Mouse (Mus musculus): ENCODE results near the gene Abca8b. TPM values are rescaled to one million over a fixed set of nuclear protein-coding genes. Genes with fewer than 3 reads are reported as not detected.

Gene Abca8b
- 0.32 and 0.73 TPM in 2 replicates for polyA plus RNA-seq (2014; fragmentation: Nextera tagmentation; extraction: Ambion mirVana)

GRCm38 (mm10) chr11:109995624-109996023 is at the start of gene Abca8b:
TSS of gene Abca8b (minus strand) at chr11:109995845.
- under 1% methylated on average over 15 of the region's 15 CpGs for WGBS
- H3K4me2 ChIP-seq (ENCODE audit: low read depth), result peak within 1 kb of the TSS; percentile 38
- no peak within 1 kb of the TSS for H3K27ac ChIP-seq (ENCODE audit: low read depth, low read length)
- DNase-seq (ENCODE audit: low spot score) (peak; percentile 78), ATAC-seq (ENCODE audit: insufficient read depth, low FRiP score, low TSS enrichment) (peak; percentile 96)
- peak within 1 kb of the TSS; percentile 9; the same call in 1 of the 2 replicates for H3K9ac ChIP-seq (ENCODE audit: low read length)
- H3K4me3 ChIP-seq (ENCODE audit: low read depth, low read length), result peak within 1 kb of the TSS; percentile 17
- H3K9me3 ChIP-seq (ENCODE audit: control insufficient read depth, low read length), result no peaks in the 10 kb centered on the region
- no peaks in the 10 kb centered on the region for H3K36me3 ChIP-seq (ENCODE audit: control insufficient read depth, insufficient read depth, low read length)
- no peaks in the 10 kb centered on the region for H3K4me1 ChIP-seq (ENCODE audit: control insufficient read depth, insufficient read depth, low read length)
- no peaks in the 10 kb centered on the region for H3K27me3 ChIP-seq (ENCODE audit: control insufficient read depth, insufficient read depth, low read length)

DNA sequence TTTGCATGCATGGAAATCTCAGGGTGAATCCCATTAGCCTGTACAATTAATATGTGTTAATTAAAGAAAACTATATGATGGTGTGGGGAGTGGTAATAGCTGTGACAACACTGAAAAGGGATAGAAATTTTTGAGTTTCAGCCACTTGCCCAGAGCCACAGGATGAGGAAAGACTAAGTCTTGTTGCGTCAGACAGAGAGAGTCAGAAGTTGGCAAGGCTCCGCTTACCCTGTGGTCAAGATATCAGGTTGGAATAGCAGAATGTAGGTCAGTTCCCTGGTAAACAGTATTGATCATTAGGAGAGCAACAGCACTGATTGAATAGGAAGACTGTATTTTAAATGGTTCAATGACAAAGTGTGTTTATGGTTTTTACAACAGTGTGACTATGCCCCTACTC is 42.1 kb upstream of the Abca8b start:
- no peak for DNase-seq (ENCODE audit: low spot score)
- Histone ChIP-seq H3K36me3 (ENCODE audit: control insufficient read depth, insufficient read depth, low read length) (no peaks in the 10 kb centered on the region), H3K9me3 (ENCODE audit: control insufficient read depth, low read length) (no peaks in the 10 kb centered on the region), H3K4me3 (ENCODE audit: low read depth, low read length) (no peak overlapping the region), H3K9ac (ENCODE audit: low read length) (no peak overlapping the region), H3K27ac (ENCODE audit: low read depth, low read length) (no peak overlapping the region), H3K4me1 (ENCODE audit: control insufficient read depth, insufficient read depth, low read length) (no peaks in the 10 kb centered on the region), H3K4me2 (ENCODE audit: low read depth) (no peak overlapping the region), H3K27me3 (ENCODE audit: control insufficient read depth, insufficient read depth, low read length) (no peaks in the 10 kb centered on the region)
- 97% methylated on average over 2 of the region's 2 CpGs for WGBS
- no peak for ATAC-seq (ENCODE audit: insufficient read depth, low FRiP score, low TSS enrichment)

- DNase-seq (ENCODE audit: low spot score), result no peak
- Histone ChIP-seq H3K4me2 (ENCODE audit: low read depth) (no peak overlapping the region), H3K4me3 (ENCODE audit: low read depth, low read length) (no peak overlapping the region), H3K27me3 (ENCODE audit: control insufficient read depth, insufficient read depth, low read length) (no peaks in the 10 kb centered on the region), H3K36me3 (ENCODE audit: control insufficient read depth, insufficient read depth, low read length) (no peaks in the 10 kb centered on the region), H3K27ac (ENCODE audit: low read depth, low read length) (no peak overlapping the region), H3K9me3 (ENCODE audit: control insufficient read depth, low read length) (no peaks in the 10 kb centered on the region), H3K9ac (ENCODE audit: low read length) (no peak overlapping the region), H3K4me1 (ENCODE audit: control insufficient read depth, insufficient read depth, low read length) (no peaks in the 10 kb centered on the region)
- WGBS, result 59% methylated on average over 7 of the region's 7 CpGs
- no peak for ATAC-seq (ENCODE audit: insufficient read depth, low FRiP score, low TSS enrichment)
Measured at GRCm38 (mm10) chr11:110028913-110029695, 33.5 kb upstream of the Abca8b start.

DNA sequence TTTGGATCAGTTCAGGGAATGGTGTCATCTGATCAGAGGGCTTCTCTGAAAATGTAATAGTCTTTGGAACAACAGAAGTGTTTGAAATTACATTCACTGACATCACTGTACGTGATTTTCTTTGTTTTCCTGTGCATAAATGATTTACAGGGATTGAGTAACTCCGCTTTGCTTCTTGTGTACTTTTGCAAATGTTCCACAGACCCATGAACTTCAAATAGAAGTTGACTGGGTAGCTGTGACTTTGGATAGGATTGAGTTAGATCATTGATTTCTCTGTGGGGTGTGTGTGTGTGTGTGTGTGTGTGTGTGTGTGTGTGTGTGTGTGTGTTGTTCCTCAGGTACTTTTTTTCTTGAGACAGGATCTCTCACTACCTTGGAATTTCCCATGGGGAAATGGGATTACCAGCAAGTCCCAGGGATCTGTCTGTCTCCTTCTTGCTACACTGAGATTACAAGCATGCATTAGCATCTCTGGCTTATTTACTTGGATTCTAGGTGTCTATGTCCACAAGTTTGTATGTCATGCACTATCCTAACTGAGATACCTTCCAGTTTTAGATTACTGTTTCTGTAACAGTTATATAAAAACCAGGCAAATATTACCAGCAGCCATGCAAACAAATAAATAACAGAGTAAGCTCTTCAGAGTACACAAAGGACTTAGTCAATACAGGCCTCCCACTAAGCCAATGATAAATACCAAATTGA is 15.3 kb upstream of the Abca8b start:
- no peak overlapping the region for H3K9ac ChIP-seq (ENCODE audit: low read length)
- H3K4me1 ChIP-seq (ENCODE audit: control insufficient read depth, insufficient read depth, low read length), result no peaks in the 10 kb centered on the region
- H3K27ac ChIP-seq (ENCODE audit: low read depth, low read length), result no peak overlapping the region
- no peak overlapping the region for H3K4me3 ChIP-seq (ENCODE audit: low read depth, low read length)
- DNase-seq (ENCODE audit: low spot score), result no peak
- 88% methylated on average over 2 of the region's 2 CpGs for WGBS
- H3K27me3 ChIP-seq (ENCODE audit: control insufficient read depth, insufficient read depth, low read length), result no peaks in the 10 kb centered on the region
- ATAC-seq (ENCODE audit: insufficient read depth, low FRiP score, low TSS enrichment), result no peak
- H3K9me3 ChIP-seq (ENCODE audit: control insufficient read depth, low read length), result no peaks in the 10 kb centered on the region
- no peaks in the 10 kb centered on the region for H3K36me3 ChIP-seq (ENCODE audit: control insufficient read depth, insufficient read depth, low read length)
- H3K4me2 ChIP-seq (ENCODE audit: low read depth), result no peak overlapping the region

- DNase-seq (ENCODE audit: low spot score) (no peak), ATAC-seq (ENCODE audit: insufficient read depth, low FRiP score, low TSS enrichment) (0 out of 2 replicates have a peak, but pooled peaks have one; percentile 36)
- 5% methylated on average over 3 of the region's 3 CpGs for whole genome bisulfite sequencing
- Histone ChIP-seq H3K4me2 (ENCODE audit: low read depth) (peak overlapping the region; percentile 38), H3K36me3 (ENCODE audit: control insufficient read depth, insufficient read depth, low read length) (no peaks in the 10 kb centered on the region), H3K9ac (ENCODE audit: low read length) (no peak overlapping the region), H3K9me3 (ENCODE audit: control insufficient read depth, low read length) (no peaks in the 10 kb centered on the region), H3K4me3 (ENCODE audit: low read depth, low read length) (no peak overlapping the region), H3K27ac (ENCODE audit: low read depth, low read length) (no peak overlapping the region), H3K4me1 (ENCODE audit: control insufficient read depth, insufficient read depth, low read length) (no peaks in the 10 kb centered on the region), H3K27me3 (ENCODE audit: control insufficient read depth, insufficient read depth, low read length) (no peaks in the 10 kb centered on the region)
Measured at GRCm38 (mm10) chr11:109995013-109995412, 632 bp downstream of the Abca8b start.

DNA sequence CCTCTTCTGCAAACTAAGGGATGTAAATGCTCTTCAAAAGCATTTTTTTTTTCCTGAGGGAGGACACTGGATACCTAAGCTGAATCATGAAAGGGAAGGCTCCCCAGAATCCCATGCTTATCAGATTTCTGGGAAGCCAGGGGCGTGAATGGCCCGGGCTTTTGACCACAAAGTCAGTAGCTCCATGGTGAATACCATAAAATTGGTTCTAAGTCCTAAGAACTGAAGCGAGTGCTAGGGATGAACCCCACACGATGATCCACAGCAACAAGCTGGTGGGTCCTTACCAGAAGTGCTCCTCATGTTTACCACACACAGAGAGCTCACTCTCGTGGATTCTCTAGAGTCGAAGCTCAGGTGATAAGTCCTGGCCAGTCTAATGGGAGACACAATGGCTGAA is 1.6 kb downstream of the Abca8b start:
- no peak for DNase-seq (ENCODE audit: low spot score)
- no peaks in the 10 kb centered on the region for H3K4me1 ChIP-seq (ENCODE audit: control insufficient read depth, insufficient read depth, low read length)
- no peak overlapping the region for H3K9ac ChIP-seq (ENCODE audit: low read length)
- no peaks in the 10 kb centered on the region for H3K36me3 ChIP-seq (ENCODE audit: control insufficient read depth, insufficient read depth, low read length)
- H3K27ac ChIP-seq (ENCODE audit: low read depth, low read length), result no peak overlapping the region
- 47% methylated on average over 6 of the region's 6 CpGs for WGBS
- no peak overlapping the region for H3K4me3 ChIP-seq (ENCODE audit: low read depth, low read length)
- H3K9me3 ChIP-seq (ENCODE audit: control insufficient read depth, low read length), result no peaks in the 10 kb centered on the region
- no peak for ATAC-seq (ENCODE audit: insufficient read depth, low FRiP score, low TSS enrichment)
- H3K27me3 ChIP-seq (ENCODE audit: control insufficient read depth, insufficient read depth, low read length), result no peaks in the 10 kb centered on the region
- no peak overlapping the region for H3K4me2 ChIP-seq (ENCODE audit: low read depth)

DNA sequence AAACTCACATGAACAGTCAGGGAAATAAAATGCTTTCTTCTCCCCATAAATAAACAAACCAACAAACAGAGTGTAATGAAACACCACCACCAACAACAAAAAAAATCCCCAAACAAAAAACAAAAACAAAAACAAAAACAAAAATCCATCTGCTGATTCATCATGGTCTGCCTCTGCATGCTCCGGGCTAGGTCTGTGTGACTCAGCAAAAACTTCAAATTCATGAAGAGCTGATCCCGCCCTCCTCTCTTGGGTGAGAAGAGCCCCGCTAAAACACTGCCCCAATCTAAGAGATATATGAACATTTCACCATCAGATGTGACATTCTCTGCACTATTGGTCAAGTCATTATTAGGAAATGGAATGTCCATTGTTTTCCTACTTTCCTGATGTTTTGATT is 4.4 kb downstream of the Abca8b start:
- DNase-seq (ENCODE audit: low spot score) (no peak), ATAC-seq (ENCODE audit: insufficient read depth, low FRiP score, low TSS enrichment) (no peak)
- Histone ChIP-seq H3K9ac (ENCODE audit: low read length) (no peak overlapping the region), H3K27ac (ENCODE audit: low read depth, low read length) (no peak overlapping the region), H3K4me2 (ENCODE audit: low read depth) (no peak overlapping the region), H3K36me3 (ENCODE audit: control insufficient read depth, insufficient read depth, low read length) (no peaks in the 10 kb centered on the region), H3K4me1 (ENCODE audit: control insufficient read depth, insufficient read depth, low read length) (no peaks in the 10 kb centered on the region), H3K9me3 (ENCODE audit: control insufficient read depth, low read length) (no peaks in the 10 kb centered on the region), H3K4me3 (ENCODE audit: low read depth, low read length) (no peak overlapping the region), H3K27me3 (ENCODE audit: control insufficient read depth, insufficient read depth, low read length) (no peaks in the 10 kb centered on the region)
- WGBS, result 78% methylated on average over 3 of the region's 3 CpGs

DNA sequence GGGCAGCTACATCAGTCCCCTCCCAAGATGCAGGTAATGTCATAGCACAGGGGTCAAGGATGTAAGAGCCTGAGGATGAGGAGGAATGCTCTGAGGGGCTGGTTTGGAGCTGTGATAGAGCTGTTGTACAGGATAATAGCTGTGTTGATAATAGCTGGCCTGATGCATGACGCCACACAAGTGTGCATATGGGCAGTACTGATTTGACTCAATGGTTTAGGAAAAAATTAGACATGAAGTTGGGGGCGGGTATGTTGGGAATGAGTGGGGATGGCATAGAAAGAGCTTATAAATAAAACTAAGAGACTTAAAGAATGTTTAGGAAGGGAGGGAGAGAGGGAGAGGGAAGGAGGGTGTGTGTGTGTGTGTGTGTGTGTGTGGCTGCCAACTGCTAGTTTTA is 5.4 kb downstream of the Abca8b start:
- no peaks in the 10 kb centered on the region for H3K36me3 ChIP-seq (ENCODE audit: control insufficient read depth, insufficient read depth, low read length)
- no peaks in the 10 kb centered on the region for H3K4me1 ChIP-seq (ENCODE audit: control insufficient read depth, insufficient read depth, low read length)
- no peak overlapping the region for H3K9ac ChIP-seq (ENCODE audit: low read length)
- ATAC-seq (ENCODE audit: insufficient read depth, low FRiP score, low TSS enrichment) (no peak), DNase-seq (ENCODE audit: low spot score) (no peak)
- H3K4me2 ChIP-seq (ENCODE audit: low read depth), result no peak overlapping the region
- 85% methylated on average over 2 of the region's 2 CpGs for WGBS
- no peak overlapping the region for H3K4me3 ChIP-seq (ENCODE audit: low read depth, low read length)
- H3K27ac ChIP-seq (ENCODE audit: low read depth, low read length), result no peak overlapping the region
- H3K27me3 ChIP-seq (ENCODE audit: control insufficient read depth, insufficient read depth, low read length), result no peaks in the 10 kb centered on the region
- H3K9me3 ChIP-seq (ENCODE audit: control insufficient read depth, low read length), result no peaks in the 10 kb centered on the region

- no peak overlapping the region for H3K4me2 ChIP-seq (ENCODE audit: low read depth)
- no peak overlapping the region for H3K4me3 ChIP-seq (ENCODE audit: low read depth, low read length)
- no peak overlapping the region for H3K27ac ChIP-seq (ENCODE audit: low read depth, low read length)
- no peaks in the 10 kb centered on the region for H3K9me3 ChIP-seq (ENCODE audit: control insufficient read depth, low read length)
- DNase-seq (ENCODE audit: low spot score), result no peak
- H3K36me3 ChIP-seq (ENCODE audit: control insufficient read depth, insufficient read depth, low read length), result no peaks in the 10 kb centered on the region
- WGBS, result 78% methylated on average over 1 of the region's 1 CpGs
- no peaks in the 10 kb centered on the region for H3K4me1 ChIP-seq (ENCODE audit: control insufficient read depth, insufficient read depth, low read length)
- H3K9ac ChIP-seq (ENCODE audit: low read length), result no peak overlapping the region
- no peak for ATAC-seq (ENCODE audit: insufficient read depth, low FRiP score, low TSS enrichment)
- H3K27me3 ChIP-seq (ENCODE audit: control insufficient read depth, insufficient read depth, low read length), result no peaks in the 10 kb centered on the region
Measured at GRCm38 (mm10) chr11:109988164-109988563, 7.5 kb downstream of the Abca8b start.

All from neural tube, embryonic 11.5 days (tissue).